Mouse (Mus musculus) spleen, postnatal 36 days (tissue): ENCODE measurements around the gene Fh1.

Source experiments
- DNase-seq, 2 experiments: peaks; one replicate each; pipeline ENCODE4 v3.0.0; 2022; ENCODE audit warnings: low spot score in 2 of 2, mixed read lengths in 1 of 2

The Fh1 gene

GRCm38 (mm10) chr1:175623656-175624055, 1.8 kb downstream of the Fh1 start:
- DNase-seq, result no peak

- DNase-seq, result no peak
Measured at GRCm38 (mm10) chr1:175619814-175620431, 5.5 kb downstream of the Fh1 start, which contains the start of gene Kmo. Gene Kmo (plus strand): TSS chr1:175620381.

- no peak for DNase-seq
Measured at GRCm38 (mm10) chr1:175614992-175615391, 10.4 kb downstream of the Fh1 start.

- DNase-seq, result no peak
Measured at GRCm38 (mm10) chr1:175608708-175609107, 16.7 kb downstream of the Fh1 start.

GRCm38 (mm10) chr1:175607838-175608585, 17.4 kb downstream of the Fh1 start:
- no peak for DNase-seq

- no peak for DNase-seq
Measured at GRCm38 (mm10) chr1:175607308-175607707, 18.1 kb downstream of the Fh1 start.

GRCm38 (mm10) chr1:175603390-175603789, 22.0 kb downstream of the Fh1 start:
- no peak for DNase-seq

GRCm38 (mm10) chr1:175602231-175602630, 23.2 kb downstream of the Fh1 start:
- DNase-seq, result no peak

GRCm38 (mm10) chr1:175592832-175593231, 32.6 kb downstream of the Fh1 start:
- DNase-seq, result no peak

- DNase-seq, result no peak
Measured at GRCm38 (mm10) chr1:175586656-175587055, 38.8 kb downstream of the Fh1 start.

- DNase-seq, result no peak
Measured at GRCm38 (mm10) chr1:175585267-175585666, 40.2 kb downstream of the Fh1 start.

- no peak for DNase-seq
Measured at GRCm38 (mm10) chr1:175582799-175583198, 42.6 kb downstream of the Fh1 start.

GRCm38 (mm10) chr1:175580346-175580745, 45.1 kb downstream of the Fh1 start:
- DNase-seq, result no peak

GRCm38 (mm10) chr1:175579598-175580235, 45.7 kb downstream of the Fh1 start:
- no peak for DNase-seq

- no peak for DNase-seq
Measured at GRCm38 (mm10) chr1:175578425-175579096, 46.9 kb downstream of the Fh1 start.

GRCm38 (mm10) chr1:175574129-175574528, 51.3 kb downstream of the Fh1 start:
- no peak for DNase-seq

GRCm38 (mm10) chr1:175565579-175566103, 59.8 kb downstream of the Fh1 start:
- no peak for DNase-seq

- DNase-seq, result peak; percentile 50 to 51
Measured at GRCm38 (mm10) chr1:175564321-175564720, 61.1 kb downstream of the Fh1 start.

- no peak for DNase-seq
Measured at GRCm38 (mm10) chr1:175562379-175562778, 63.1 kb downstream of the Fh1 start.

GRCm38 (mm10) chr1:175561806-175562205, 63.6 kb downstream of the Fh1 start:
- DNase-seq, result no peak

- no peak for DNase-seq
Measured at GRCm38 (mm10) chr1:175554641-175555040, 70.8 kb downstream of the Fh1 start.

- no peak for DNase-seq
Measured at GRCm38 (mm10) chr1:175552474-175552873, 73.0 kb downstream of the Fh1 start.
